Mouse (Mus musculus): Measurements from ENCODE around the gene Agpat4. TPM values are rescaled to one million over a fixed set of nuclear protein-coding genes. Genes with fewer than 3 reads are reported as not detected.

Agpat4 gene
- total and polyA plus RNA-seq, 2 experiments from 2014 or later, result 53.6 to 56.6 TPM

DNA sequence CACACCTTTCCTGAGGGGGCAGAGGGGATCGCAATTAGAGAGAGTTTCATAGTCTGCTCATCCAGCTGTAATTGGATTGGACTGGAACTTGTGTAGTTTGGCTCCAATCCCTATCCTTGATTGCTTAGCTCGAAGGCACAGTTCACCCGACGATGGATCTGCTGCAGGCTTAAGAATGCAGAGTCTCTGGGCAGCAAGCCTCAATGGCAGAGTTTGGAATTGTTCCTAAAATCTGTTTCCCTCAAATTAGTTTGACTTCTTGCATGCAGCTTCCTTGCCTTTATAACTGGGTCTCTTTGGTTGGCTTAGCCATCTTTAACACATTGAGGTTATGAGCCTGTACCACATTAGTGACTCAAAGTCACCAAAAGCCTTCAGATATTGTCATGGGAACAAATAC is 81.4 kb downstream of the Agpat4 start:
- Histone ChIP-seq H3K36me3 (ENCODE audit: insufficient read depth, low read length) (peaks cover 5% of the 10 kb centered on the region; the same call in 1 of the 2 replicates), H3K27me3 (ENCODE audit: insufficient read depth, low read length) (no peaks in the 10 kb centered on the region), H3K9ac (replicated peaks; ENCODE audit: low read length) (no peak overlapping the region), H3K4me3 (ENCODE audit: low read length) (no peak overlapping the region), H3K9me3 (ENCODE audit: low read length) (no peaks in the 10 kb centered on the region), H3K4me1 (ENCODE audit: insufficient read depth, low read length) (peaks cover 17% of the 10 kb centered on the region), H3K27ac (no peak overlapping the region), H3K4me2 (ENCODE audit: low read depth, low read length) (no peak overlapping the region)
- WGBS, result 42% methylated on average over 4 of the region's 4 CpGs
- no peak for TF ChIP-seq CTCF (IDR thresholded peaks at IDR 0.05; ENCODE audit: low read depth)
- DNase-seq (ENCODE audit: low spot score), result peak; percentile 62
- no peak for ATAC-seq

DNA sequence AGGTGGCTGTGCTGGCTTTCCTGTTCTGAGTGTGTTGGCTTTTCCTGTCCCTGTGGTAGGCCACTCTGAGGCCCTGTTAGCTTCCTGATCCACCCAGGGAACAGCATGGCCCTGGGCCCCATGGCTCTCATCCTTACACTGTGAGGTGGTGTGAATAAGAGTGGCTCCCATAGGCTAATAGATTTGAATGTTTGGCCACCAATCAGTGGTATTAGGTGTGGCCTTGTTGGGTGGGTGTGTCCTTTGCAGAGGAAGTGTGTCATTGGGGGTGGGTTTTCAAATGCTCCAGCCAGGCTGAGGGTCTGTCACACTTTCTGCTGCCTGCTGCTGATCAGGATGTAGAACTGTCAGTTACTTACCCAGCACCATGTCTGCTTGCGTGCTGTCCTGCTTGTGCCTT is 82.6 kb downstream of the Agpat4 start:
- no peaks in the 10 kb centered on the region for H3K9me3 ChIP-seq (ENCODE audit: low read length)
- H3K27me3 ChIP-seq (ENCODE audit: insufficient read depth, low read length), result no peaks in the 10 kb centered on the region
- H3K4me2 ChIP-seq (ENCODE audit: low read depth, low read length), result no peak overlapping the region
- H3K36me3 ChIP-seq (ENCODE audit: insufficient read depth, low read length), result peaks cover 5% of the 10 kb centered on the region; the same call in 1 of the 2 replicates
- no peak overlapping the region for H3K4me3 ChIP-seq (ENCODE audit: low read length)
- DNase-seq (ENCODE audit: low spot score), result no peak
- no peak for TF ChIP-seq CTCF (IDR thresholded peaks at IDR 0.05; ENCODE audit: low read depth)
- 100% methylated on average over 1 of the region's 1 CpGs for WGBS
- ATAC-seq, result no peak
- H3K9ac ChIP-seq (replicated peaks; ENCODE audit: low read length), result no peak overlapping the region
- peaks cover 29% of the 10 kb centered on the region for H3K4me1 ChIP-seq (ENCODE audit: insufficient read depth, low read length)
- H3K27ac ChIP-seq, result no peak overlapping the region

DNA sequence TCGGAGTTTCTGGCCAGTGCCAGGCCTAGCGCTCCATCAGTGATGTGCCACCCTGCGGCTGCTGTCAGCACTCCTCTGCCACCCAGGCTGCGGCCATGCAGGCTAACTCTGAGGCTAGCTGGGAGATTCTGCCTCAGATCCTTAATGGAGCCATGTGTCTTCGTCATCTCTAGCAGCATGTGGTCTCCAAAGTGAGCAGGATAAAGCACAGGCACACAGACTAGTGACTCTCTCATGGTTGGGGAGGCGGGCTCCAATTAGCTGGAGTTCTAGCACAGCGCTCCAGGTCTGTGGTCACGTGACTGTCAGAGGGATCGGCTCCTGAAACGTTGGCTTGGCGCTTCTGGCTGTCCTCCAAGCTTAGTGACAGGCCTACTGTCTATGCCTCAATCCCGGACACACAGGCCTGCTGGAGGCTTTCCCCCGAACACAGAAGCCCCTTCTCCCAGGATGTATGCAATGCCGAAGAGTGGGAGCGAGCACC is 85.0 kb downstream of the Agpat4 start:
- H3K4me2 ChIP-seq (ENCODE audit: low read depth, low read length), result no peak overlapping the region

DNA sequence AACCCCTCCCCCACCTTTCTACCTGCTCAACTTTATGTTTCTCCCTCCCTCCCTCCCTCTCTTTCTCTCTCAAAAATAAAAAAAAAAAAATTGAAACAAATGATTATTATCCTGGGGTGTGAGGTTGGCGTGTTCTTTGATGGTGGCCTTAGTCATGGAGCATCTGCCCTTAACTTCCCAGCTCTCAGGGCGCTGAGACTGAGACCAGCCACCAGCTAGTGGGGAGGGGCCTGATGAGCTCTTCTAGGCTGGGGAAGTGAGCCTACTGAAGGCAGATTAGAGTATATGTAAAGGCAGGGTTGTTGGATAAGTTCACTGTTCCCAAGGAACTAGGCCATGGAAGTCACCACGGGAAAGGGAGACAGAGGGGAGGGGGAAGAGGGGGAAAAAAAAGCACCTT is 85.7 kb downstream of the Agpat4 start:
- Histone ChIP-seq H3K9ac (replicated peaks; ENCODE audit: low read length) (no peak overlapping the region), H3K9me3 (ENCODE audit: low read length) (no peaks in the 10 kb centered on the region), H3K4me1 (ENCODE audit: insufficient read depth, low read length) (peaks cover 33% of the 10 kb centered on the region), H3K4me2 (ENCODE audit: low read depth, low read length) (no peak overlapping the region), H3K27ac (no peak overlapping the region), H3K27me3 (ENCODE audit: insufficient read depth, low read length) (no peaks in the 10 kb centered on the region), H3K36me3 (ENCODE audit: insufficient read depth, low read length) (no peaks in the 10 kb centered on the region), H3K4me3 (ENCODE audit: low read length) (no peak overlapping the region)
- WGBS, result 78% methylated on average over 3 of the region's 3 CpGs
- no peak for TF ChIP-seq CTCF (IDR thresholded peaks at IDR 0.05; ENCODE audit: low read depth)
- ATAC-seq (no peak), DNase-seq (ENCODE audit: low spot score) (no peak)

More for the DNA sequence above, 85.0 kb downstream of the Agpat4 start:
- Histone ChIP-seq H3K9me3 (ENCODE audit: low read length) (no peaks in the 10 kb centered on the region), H3K4me1 (ENCODE audit: insufficient read depth, low read length) (peaks cover 33% of the 10 kb centered on the region), H3K27me3 (ENCODE audit: insufficient read depth, low read length) (no peaks in the 10 kb centered on the region), H3K4me3 (ENCODE audit: low read length) (no peak overlapping the region), H3K27ac (no peak overlapping the region; the same call in 1 of the 2 replicates), H3K9ac (replicated peaks; ENCODE audit: low read length) (no peak overlapping the region), H3K36me3 (ENCODE audit: insufficient read depth, low read length) (peaks cover 4% of the 10 kb centered on the region; the same call in 1 of the 2 replicates)
- ATAC-seq (peak; percentile 76), DNase-seq (ENCODE audit: low spot score) (peak; percentile 83)
- 27% methylated on average over 15 of the region's 15 CpGs for WGBS
- peak; percentile 54 for TF ChIP-seq CTCF (IDR thresholded peaks at IDR 0.05; ENCODE audit: low read depth)

DNA sequence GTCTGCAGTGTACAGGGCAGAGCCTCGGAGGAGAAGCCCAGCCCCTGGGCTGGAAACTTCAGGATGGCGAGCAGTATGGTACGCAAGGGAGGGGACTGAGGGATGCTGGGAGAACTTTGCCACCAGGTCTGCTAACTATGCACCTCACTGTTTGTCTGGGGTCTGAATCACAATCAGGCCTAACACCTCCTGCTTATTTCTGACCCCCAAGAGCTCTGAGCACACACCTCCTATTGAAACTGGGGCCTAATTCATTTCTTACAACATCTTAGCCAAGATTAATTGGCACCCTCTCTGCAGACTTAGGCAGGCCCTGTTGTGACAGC is 86.1 kb downstream of the Agpat4 start:
- ATAC-seq, result no peak
- H3K27ac ChIP-seq, result 0 out of 2 replicates have a peak overlapping the region, but pooled peaks have one; percentile 5
- peaks cover 31% of the 10 kb centered on the region for H3K4me1 ChIP-seq (ENCODE audit: insufficient read depth, low read length)
- no peaks in the 10 kb centered on the region for H3K36me3 ChIP-seq (ENCODE audit: insufficient read depth, low read length)
- no peak overlapping the region for H3K4me3 ChIP-seq (ENCODE audit: low read length)
- DNase-seq (ENCODE audit: low spot score), result no peak
- H3K9me3 ChIP-seq (ENCODE audit: low read length), result no peaks in the 10 kb centered on the region
- H3K4me2 ChIP-seq (ENCODE audit: low read depth, low read length), result no peak overlapping the region
- TF ChIP-seq CTCF (IDR thresholded peaks at IDR 0.05; ENCODE audit: low read depth), result no peak
- H3K9ac ChIP-seq (replicated peaks; ENCODE audit: low read length), result no peak overlapping the region
- WGBS, result 78% methylated on average over 3 of the region's 3 CpGs
- H3K27me3 ChIP-seq (ENCODE audit: insufficient read depth, low read length), result no peaks in the 10 kb centered on the region

DNA sequence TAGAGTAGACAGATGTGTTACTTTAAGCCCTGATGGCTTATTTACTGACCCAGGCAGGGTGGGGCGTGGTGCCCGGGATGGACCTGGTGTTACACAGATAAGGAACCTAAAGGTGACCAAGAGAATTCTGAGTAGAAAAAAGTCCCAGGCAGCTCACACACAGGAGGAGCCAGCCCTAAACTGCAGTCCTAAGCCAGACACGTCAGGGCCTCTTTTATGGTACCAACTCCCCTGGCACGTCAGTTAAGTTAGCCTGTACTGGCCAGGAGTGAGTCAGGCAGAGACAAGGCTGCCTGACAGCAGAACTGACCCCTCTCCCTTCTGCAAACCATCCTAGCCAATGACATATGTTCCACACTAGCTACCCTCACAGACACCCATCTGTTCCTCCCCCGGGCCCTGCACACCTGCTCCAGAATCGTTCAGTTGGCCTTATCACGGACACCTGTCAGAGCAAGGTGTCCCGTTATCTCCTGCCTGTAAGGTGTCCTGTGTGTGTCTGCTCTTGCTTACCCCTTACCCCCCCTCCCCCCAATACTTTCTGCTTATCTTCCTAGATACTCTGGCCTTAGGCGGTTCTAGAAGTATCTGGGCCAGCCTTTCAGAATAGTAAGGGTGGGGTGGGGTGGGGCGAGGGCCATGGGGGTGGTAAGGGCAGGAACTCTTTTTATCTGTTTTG is 86.7 kb downstream of the Agpat4 start:
- TF ChIP-seq CTCF (IDR thresholded peaks at IDR 0.05; ENCODE audit: low read depth), result no peak
- Histone ChIP-seq H3K4me3 (ENCODE audit: low read length) (no peak overlapping the region), H3K4me2 (ENCODE audit: low read depth, low read length) (no peak overlapping the region), H3K27me3 (ENCODE audit: insufficient read depth, low read length) (no peaks in the 10 kb centered on the region), H3K27ac (0 out of 2 replicates have a peak overlapping the region, but pooled peaks have one; percentile 5), H3K9ac (replicated peaks; ENCODE audit: low read length) (no peak overlapping the region), H3K36me3 (ENCODE audit: insufficient read depth, low read length) (peaks cover 3% of the 10 kb centered on the region; the same call in 1 of the 2 replicates), H3K9me3 (ENCODE audit: low read length) (no peaks in the 10 kb centered on the region), H3K4me1 (ENCODE audit: insufficient read depth, low read length) (peaks cover 26% of the 10 kb centered on the region)
- no peak for DNase-seq (ENCODE audit: low spot score)
- ATAC-seq, result no peak
- 48% methylated on average over 10 of the region's 10 CpGs for WGBS

DNA sequence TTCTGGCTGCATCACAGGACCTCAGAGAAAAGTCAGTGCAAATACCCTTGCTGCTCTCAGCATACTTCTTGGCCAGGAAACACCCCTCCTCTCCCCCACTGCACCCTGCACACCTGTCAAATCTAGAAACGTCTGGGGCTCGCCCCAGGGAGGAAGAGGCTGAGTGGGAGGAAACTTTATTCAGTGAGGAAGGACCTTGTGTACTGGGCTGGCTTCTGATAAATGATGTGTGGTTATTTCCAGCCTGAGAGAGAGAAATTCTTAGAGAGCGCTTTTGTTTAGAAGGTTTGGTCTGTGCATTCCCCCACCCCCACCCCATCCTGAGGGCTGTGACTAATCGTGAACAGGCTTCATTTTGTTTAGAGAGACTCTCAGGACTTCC is 87.2 kb downstream of the Agpat4 start:
- no peak overlapping the region for H3K4me2 ChIP-seq (ENCODE audit: low read depth, low read length)
- H3K9ac ChIP-seq (replicated peaks; ENCODE audit: low read length), result no peak overlapping the region
- peaks cover 26% of the 10 kb centered on the region for H3K4me1 ChIP-seq (ENCODE audit: insufficient read depth, low read length)
- peak; percentile 27; the same call in 1 of the 2 replicates for ATAC-seq
- WGBS, result 21% methylated on average over 4 of the region's 4 CpGs
- H3K27me3 ChIP-seq (ENCODE audit: insufficient read depth, low read length), result no peaks in the 10 kb centered on the region
- no peak overlapping the region for H3K4me3 ChIP-seq (ENCODE audit: low read length)
- DNase-seq (ENCODE audit: low spot score), result peak; percentile 29
- no peaks in the 10 kb centered on the region for H3K9me3 ChIP-seq (ENCODE audit: low read length)
- peaks cover 6% of the 10 kb centered on the region; the same call in 1 of the 2 replicates for H3K36me3 ChIP-seq (ENCODE audit: insufficient read depth, low read length)
- H3K27ac ChIP-seq, result peak overlapping the region; percentile 5; the same call in 1 of the 2 replicates
- TF ChIP-seq CTCF (IDR thresholded peaks at IDR 0.05; ENCODE audit: low read depth), result no peak

All from hindbrain, postnatal 0 days (tissue).